ENCODE assay signal across 10 mouse cellular contexts in the genomic region with DNA sequence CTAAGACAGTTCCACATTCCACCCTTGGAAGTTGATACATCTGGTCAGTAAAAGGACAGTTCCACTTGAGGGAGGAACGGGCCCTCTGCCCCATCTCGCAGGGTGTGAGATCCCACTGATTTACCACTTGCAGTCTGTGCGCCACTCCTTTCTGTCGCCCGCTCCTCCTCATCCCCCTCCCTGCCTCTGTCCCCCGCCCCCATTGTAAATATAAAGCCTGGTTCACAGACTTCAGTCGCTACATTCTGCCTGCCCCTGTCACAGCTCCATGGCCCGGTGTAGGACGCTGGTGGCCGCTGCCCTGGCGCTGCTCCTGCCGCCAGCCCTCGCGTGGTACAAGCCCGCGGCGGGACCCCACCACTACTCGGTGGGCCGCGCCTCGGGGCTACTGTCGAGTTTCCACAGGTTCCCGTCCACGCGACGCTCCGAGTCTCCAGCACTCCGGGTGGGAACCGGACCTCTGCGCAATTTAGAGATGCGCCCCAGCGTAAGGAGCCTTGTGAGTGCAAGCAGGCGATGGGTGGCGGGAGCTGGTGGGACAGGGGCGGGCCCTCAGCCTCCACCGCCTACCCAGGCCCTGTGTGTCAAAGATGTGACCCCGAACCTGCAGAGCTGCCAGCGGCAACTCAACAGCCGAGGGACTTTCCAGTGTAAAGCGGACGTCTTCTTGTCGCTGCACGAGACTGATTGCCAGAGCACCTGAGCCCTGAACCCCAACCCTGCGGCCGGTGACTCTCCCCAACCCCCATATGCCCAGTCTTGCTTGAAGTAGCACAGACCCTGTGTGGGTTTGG. TPM values are rescaled to one million over a fixed set of nuclear protein-coding genes. Genes with fewer than 3 reads are reported as not detected.
A peak's percentile ranks its signal among the peaks of the same experiment; 100 is the strongest.
DNase-seq lines count a peak whose midpoint lies in the region; ATAC-seq and TF ChIP-seq lines count a peak whose summit lies in the region.
"Had no signal": no experiment of that assay in that cellular context is flagged by ENCODE, and none has a peak within 500 bp of the region (broad histone marks: within the 10 kb centered on the region; RNA-seq: fewer than 3 reads in every experiment).

A gene (plus strand): TSS at position 237 of the 794 bp plus-strand sequence.

- 0 out of 2 replicates have a peak, but pooled peaks have one; percentile 6 for ATAC-seq in heart, postnatal 0 days (ENCODE audit: insufficient read depth, low read depth)
- ATAC-seq in intestine, embryonic 15.5 days, result peak; percentile 42
- ATAC-seq in midbrain, postnatal 0 days (ENCODE audit: low FRiP score), result no peak

- H3K4me2 ChIP-seq in heart, postnatal 0 days (ENCODE audit: low read depth, low read length), result peak within 1 kb of the TSS; percentile 59
- H3K4me2 ChIP-seq in intestine, embryonic 15.5 days (replicated peaks), result peak within 1 kb of the TSS; percentile 79
- H3K4me2 ChIP-seq in midbrain, postnatal 0 days (ENCODE audit: low read depth, low read length, poor library complexity, severe bottlenecking), result peak within 1 kb of the TSS; percentile 33

- TF ChIP-seq CTCF in heart, postnatal 0 days (IDR thresholded peaks at IDR 0.05; ENCODE audit: low read depth), result no peak
- TF ChIP-seq CTCF in midbrain, postnatal 0 days (IDR thresholded peaks at IDR 0.05), result no peak

- peak within 1 kb of the TSS; percentile 52; the same call in 1 of the 2 replicates for H3K27ac ChIP-seq in heart, postnatal 0 days (ENCODE audit: low read depth)
- 0 out of 2 replicates have a peak within 1 kb of the TSS, but pooled peaks have one; percentile 22 for H3K27ac ChIP-seq in intestine, embryonic 15.5 days
- H3K27ac ChIP-seq in midbrain, postnatal 0 days (ENCODE audit: low read depth, low read length), result no peak within 1 kb of the TSS
- H3K27ac ChIP-seq: layer of hippocampus, adult 2 months had no signal

- H3K4me3 ChIP-seq in heart, postnatal 0 days (ENCODE audit: low read depth, low read length), result peak within 1 kb of the TSS; percentile 29
- peak within 1 kb of the TSS; percentile 34 for H3K4me3 ChIP-seq in intestine, embryonic 15.5 days (replicated peaks)
- H3K4me3 ChIP-seq in midbrain, postnatal 0 days (ENCODE audit: low read depth, low read length), result no peak within 1 kb of the TSS
- H3K4me3 ChIP-seq: layer of hippocampus, adult 2 months had no signal

- peak within 1 kb of the TSS; percentile 28 for H3K9ac ChIP-seq in heart, postnatal 0 days (replicated peaks; ENCODE audit: low read depth, low read length)
- H3K9ac ChIP-seq in intestine, embryonic 15.5 days, result peak within 1 kb of the TSS; percentile 54
- 0 out of 2 replicates have a peak within 1 kb of the TSS, but pooled peaks have one; percentile 33 for H3K9ac ChIP-seq in midbrain, postnatal 0 days (replicated peaks; ENCODE audit: low read length, poor library complexity, severe bottlenecking)

- no peak for DNase-seq in heart, postnatal 0 days (ENCODE audit: low spot score)
- DNase-seq in heart, adult 11 months, result no peak
- DNase-seq in embryo, embryonic 11 days, result peak; percentile 22
- DNase-seq in midbrain, postnatal 0 days (ENCODE audit: low spot score), result no peak
- DNase-seq in left cerebral cortex, postnatal 25 days (ENCODE audit: low spot score in 2 of 2), result no peak
- no peak for DNase-seq in natural killer cell, adult 2 months (ENCODE audit: low spot score in 2 of 2)
- DNase-seq in spleen, postnatal 14 days (ENCODE audit: low spot score in 2 of 2), result no peak

- 10% methylated on average over 45 of the region's 45 CpGs for WGBS in heart, postnatal 0 days
- 5% methylated on average over 45 of the region's 45 CpGs for WGBS in intestine, embryonic 15.5 days
- WGBS in midbrain, postnatal 0 days, result 9% methylated on average over 45 of the region's 45 CpGs

- H3K4me1 ChIP-seq in heart, postnatal 0 days (ENCODE audit: control insufficient read depth, insufficient read depth), result peaks cover 21% of the 10 kb centered on the region; the same call in 1 of the 2 replicates
- H3K4me1 ChIP-seq in intestine, embryonic 15.5 days (replicated peaks), result peaks cover 21% of the 10 kb centered on the region
- no peaks in the 10 kb centered on the region for H3K4me1 ChIP-seq in midbrain, postnatal 0 days (ENCODE audit: insufficient read depth, low read length)

- H3K36me3 ChIP-seq in heart, postnatal 0 days (replicated peaks; ENCODE audit: control insufficient read depth, insufficient read depth, low read length), result peaks cover 54% of the 10 kb centered on the region
- peaks cover 33% of the 10 kb centered on the region for H3K36me3 ChIP-seq in intestine, embryonic 15.5 days
- peaks cover 59% of the 10 kb centered on the region for H3K36me3 ChIP-seq in midbrain, postnatal 0 days (ENCODE audit: insufficient read depth, low read length)

- no peaks in the 10 kb centered on the region for H3K27me3 ChIP-seq in heart, postnatal 0 days (ENCODE audit: control insufficient read depth, insufficient read depth, low read length)
- no peaks in the 10 kb centered on the region for H3K27me3 ChIP-seq in intestine, embryonic 15.5 days (replicated peaks)
- no peaks in the 10 kb centered on the region for H3K27me3 ChIP-seq in midbrain, postnatal 0 days (ENCODE audit: insufficient read depth, low read length)

- H3K9me3 ChIP-seq in heart, postnatal 0 days (replicated peaks; ENCODE audit: control insufficient read depth, low read length), result no peaks in the 10 kb centered on the region
- no peaks in the 10 kb centered on the region for H3K9me3 ChIP-seq in intestine, embryonic 15.5 days
- no peaks in the 10 kb centered on the region for H3K9me3 ChIP-seq in midbrain, postnatal 0 days (ENCODE audit: low read length)
- H3K9me3 ChIP-seq: G1E had no signal

- TF ChIP-seq EP300 in heart, postnatal 0 days (IDR thresholded peaks at IDR 0.05; ENCODE audit: low read depth), result no peak

- intact Hi-C loops in left cerebral cortex, postnatal 25 days (cut with DNase I), result no loop called here

RNA-seq across cellular contexts. Expression of the gene that starts here (rescaled TPM):
- 25.1 TPM in 1 of 2 replicates, not detected in the other for total RNA-seq in heart, postnatal 0 days (2014; rRNA removed; ENCODE audit: low replicate concordance)
- 9.9 and 11.8 TPM in 2 replicates for polyA plus RNA-seq in heart, postnatal 0 days (2015; fragmentation: Nextera tagmentation; extraction: Ambion mirVana)
- 2.7 and 3.6 TPM in 2 replicates for polyA plus RNA-seq in intestine, embryonic 15.5 days (2015; fragmentation: Nextera tagmentation; extraction: Ambion mirVana)
- total RNA-seq in midbrain, postnatal 0 days (2014; rRNA removed), result not detected in 2 replicates
- polyA plus RNA-seq in midbrain, postnatal 0 days (2015; fragmentation: Nextera tagmentation; extraction: Ambion mirVana), result 1.3 TPM in 2 replicates
- not detected for total RNA-seq in left cerebral cortex, postnatal 25 days (2021)
